Mouse (Mus musculus) naive thymus-derived CD4-positive, alpha-beta T cell, adult 2 months (primary cell): ENCODE measurements around the gene Fgfbp3.

Experiments
- DNase-seq: peaks from one replicate; pipeline ENCODE4 v3.0.0-alpha.2; 2011; ENCODE audit warnings: low read depth

Gene Fgfbp3

GRCm38 (mm10) chr19:36910424-36911045 lies 8.9 kb downstream of the Fgfbp3 start:
- no peak for DNase-seq

- DNase-seq, result peak; percentile 82
Observed at GRCm38 (mm10) chr19:36909676-36910292, 9.6 kb downstream of the Fgfbp3 start.

GRCm38 (mm10) chr19:36909150-36909549 lies 10.3 kb downstream of the Fgfbp3 start:
- DNase-seq, result no peak

- DNase-seq, result no peak
Observed at GRCm38 (mm10) chr19:36904211-36905007, 15.0 kb downstream of the Fgfbp3 start.

- DNase-seq, result no peak
Observed at GRCm38 (mm10) chr19:36903377-36903776, 16.0 kb downstream of the Fgfbp3 start.

- peak; percentile 41 for DNase-seq
Observed at GRCm38 (mm10) chr19:36897778-36898177, 21.6 kb downstream of the Fgfbp3 start.

GRCm38 (mm10) chr19:36896791-36897569 lies 22.4 kb downstream of the Fgfbp3 start:
- DNase-seq, result no peak

GRCm38 (mm10) chr19:36891746-36892145 lies 27.7 kb downstream of the Fgfbp3 start:
- no peak for DNase-seq

- no peak for DNase-seq
Observed at GRCm38 (mm10) chr19:36887706-36888105, 31.7 kb downstream of the Fgfbp3 start.

- no peak for DNase-seq
Observed at GRCm38 (mm10) chr19:36886316-36886715, 33.1 kb downstream of the Fgfbp3 start.

GRCm38 (mm10) chr19:36883119-36883518 lies 36.3 kb downstream of the Fgfbp3 start:
- DNase-seq, result peak; percentile 55

- no peak for DNase-seq
Observed at GRCm38 (mm10) chr19:36878743-36879495, 40.5 kb downstream of the Fgfbp3 start.

GRCm38 (mm10) chr19:36877329-36877728 lies 42.1 kb downstream of the Fgfbp3 start:
- DNase-seq, result no peak

- DNase-seq, result no peak
Observed at GRCm38 (mm10) chr19:36874651-36875050, 44.8 kb downstream of the Fgfbp3 start.

- DNase-seq, result peak; percentile 17
Observed at GRCm38 (mm10) chr19:36868675-36869074, 50.7 kb downstream of the Fgfbp3 start.
